In genomic region chr4:47435566-47436360, GRCm38 (mm10) we compare ENCODE assay signal across 12 mouse cellular contexts. TPM values are rescaled to one million over a fixed set of nuclear protein-coding genes. Genes with fewer than 3 reads are reported as not detected.
DNase-seq lines count a peak whose midpoint lies in the region; ATAC-seq lines count a peak whose summit lies in the region.
"Had no signal": no experiment of that assay in that cellular context is flagged by ENCODE, and none has a peak within 500 bp of the region (broad histone marks: within the 10 kb centered on the region; RNA-seq: fewer than 3 reads in every experiment).

No protein-coding gene starts in this region.

- H3K27ac ChIP-seq in limb, embryonic 11.5 days (replicated peaks; ENCODE audit: low read depth, low read length): no peak overlapping the region
- H3K27ac ChIP-seq in limb, embryonic 10.5 days: no peak overlapping the region
- no peak overlapping the region; the same call in 1 of the 2 replicates for H3K27ac ChIP-seq in hindbrain, embryonic 14.5 days
- H3K27ac ChIP-seq in neural tube, embryonic 13.5 days (replicated peaks): peak overlapping the region; percentile 39

- WGBS in limb, embryonic 11.5 days: 40% methylated on average over 28 of the region's 28 CpGs
- WGBS in limb, embryonic 10.5 days: 48% methylated on average over 28 of the region's 28 CpGs
- WGBS in hindbrain, embryonic 14.5 days: 57% methylated on average over 28 of the region's 28 CpGs
- WGBS in neural tube, embryonic 13.5 days: 42% methylated on average over 28 of the region's 28 CpGs

- peaks cover 2% of the 10 kb centered on the region; the same call in 1 of the 2 replicates for H3K27me3 ChIP-seq in limb, embryonic 11.5 days (ENCODE audit: control insufficient read depth, insufficient read depth, low read length)
- H3K27me3 ChIP-seq in limb, embryonic 10.5 days (ENCODE audit: low read depth, poor library complexity, severe bottlenecking): peaks cover 55% of the 10 kb centered on the region
- no peaks in the 10 kb centered on the region for H3K27me3 ChIP-seq in hindbrain, embryonic 14.5 days (ENCODE audit: control insufficient read depth, insufficient read depth, low read length)
- peaks cover 4% of the 10 kb centered on the region; the same call in 1 of the 2 replicates for H3K27me3 ChIP-seq in neural tube, embryonic 13.5 days

- H3K9me3 ChIP-seq in limb, embryonic 11.5 days (ENCODE audit: control insufficient read depth, low read length): no peaks in the 10 kb centered on the region
- no peaks in the 10 kb centered on the region for H3K9me3 ChIP-seq in limb, embryonic 10.5 days (replicated peaks)
- no peaks in the 10 kb centered on the region for H3K9me3 ChIP-seq in hindbrain, embryonic 14.5 days (ENCODE audit: control insufficient read depth, low read length)
- no peaks in the 10 kb centered on the region for H3K9me3 ChIP-seq in neural tube, embryonic 13.5 days
- H3K9me3 ChIP-seq: megakaryocyte, embryonic 14.5 days had no signal

- no peak for ATAC-seq in limb, embryonic 11.5 days (ENCODE audit: insufficient number of reproducible peaks, low FRiP score, low TSS enrichment, low read depth)
- no peak for ATAC-seq in hindbrain, embryonic 14.5 days (ENCODE audit: low FRiP score)
- no peak for ATAC-seq in neural tube, embryonic 13.5 days (ENCODE audit: low read depth)

- no peak overlapping the region for H3K9ac ChIP-seq in limb, embryonic 11.5 days (ENCODE audit: low read length)
- H3K9ac ChIP-seq in hindbrain, embryonic 14.5 days: no peak overlapping the region
- H3K9ac ChIP-seq in neural tube, embryonic 13.5 days: no peak overlapping the region

- peaks cover 4% of the 10 kb centered on the region; the same call in 1 of the 2 replicates for H3K4me1 ChIP-seq in limb, embryonic 11.5 days (ENCODE audit: control insufficient read depth, insufficient read depth, low read length)
- peaks cover 32% of the 10 kb centered on the region for H3K4me1 ChIP-seq in limb, embryonic 10.5 days
- H3K4me1 ChIP-seq in hindbrain, embryonic 14.5 days (replicated peaks; ENCODE audit: control insufficient read depth, insufficient read depth, low read length): peaks cover 19% of the 10 kb centered on the region
- peaks cover 62% of the 10 kb centered on the region for H3K4me1 ChIP-seq in neural tube, embryonic 13.5 days (replicated peaks)

- H3K4me2 ChIP-seq in limb, embryonic 11.5 days (ENCODE audit: low read depth, severe bottlenecking): no peak overlapping the region
- peak overlapping the region; percentile 2; the same call in 1 of the 2 replicates for H3K4me2 ChIP-seq in hindbrain, embryonic 14.5 days (replicated peaks)
- H3K4me2 ChIP-seq in neural tube, embryonic 13.5 days: 0 out of 2 replicates have a peak overlapping the region, but pooled peaks have one; percentile 0

- no peak overlapping the region for H3K4me3 ChIP-seq in limb, embryonic 11.5 days (ENCODE audit: low read depth, low read length)
- no peak overlapping the region for H3K4me3 ChIP-seq in limb, embryonic 10.5 days
- H3K4me3 ChIP-seq in hindbrain, embryonic 14.5 days (replicated peaks; ENCODE audit: low read length): no peak overlapping the region
- H3K4me3 ChIP-seq in neural tube, embryonic 13.5 days: no peak overlapping the region
- H3K4me3 ChIP-seq: megakaryocyte, embryonic 14.5 days had no signal

- peak; percentile 19 to 48 for DNase-seq in adrenal gland, adult (ENCODE audit: inconsistent age in 2 of 2, low spot score in 1 of 2)
- no peak for DNase-seq in adrenal gland, postnatal 4 days (ENCODE audit: low spot score in 2 of 2)
- peak; percentile 20 for DNase-seq in limb, embryonic 11.5 days (ENCODE audit: low spot score)
- no peak for DNase-seq in limb, embryonic 10.5 days (ENCODE audit: low spot score)
- no peak for DNase-seq in hindbrain, embryonic 14.5 days (ENCODE audit: low spot score)
- DNase-seq in gastrocnemius, postnatal 25 days: no peak
- DNase-seq in cerebellum, adult 8-10 months: no peak
- DNase-seq: cerebellum, adult 11-12 months; kidney, postnatal 14 days; retina, postnatal 1 day had no signal

- no peaks in the 10 kb centered on the region for H3K36me3 ChIP-seq in limb, embryonic 11.5 days (ENCODE audit: control insufficient read depth, insufficient read depth, low read length)
- H3K36me3 ChIP-seq in limb, embryonic 10.5 days: no peaks in the 10 kb centered on the region
- no peaks in the 10 kb centered on the region for H3K36me3 ChIP-seq in hindbrain, embryonic 14.5 days (replicated peaks; ENCODE audit: control insufficient read depth, insufficient read depth)
- no peaks in the 10 kb centered on the region for H3K36me3 ChIP-seq in neural tube, embryonic 13.5 days

RNA-seq across cellular contexts. Expression of gene Alg2, which starts 38.4 kb away (rescaled TPM):
- total RNA-seq in adrenal gland, postnatal 4 days (2021): 100 to 1,000 TPM; 101 to 104 TPM
- polyA plus RNA-seq in limb, embryonic 11.5 days (2014; fragmentation: Nextera tagmentation; extraction: Ambion mirVana): 92.2 and 98.7 TPM in 2 replicates
- 76.8 and 92.2 TPM in 2 replicates for polyA plus RNA-seq in limb, embryonic 10.5 days (2016; fragmentation: Nextera tagmentation; extraction: Ambion mirVana)
- 370 and 390 TPM in 2 replicates for polyA plus RNA-seq in hindbrain, embryonic 14.5 days (2014; fragmentation: Nextera tagmentation; extraction: Ambion mirVana)
- 285 and 310 TPM in 2 replicates for polyA plus RNA-seq in neural tube, embryonic 13.5 days (2015; fragmentation: Nextera tagmentation; extraction: Ambion mirVana)
- 1 to 10 TPM; 9.3 to 9.6 TPM for total RNA-seq in gastrocnemius, postnatal 25 days (2021)

RNA-seq across cellular contexts. Expression of gene Sec61b, which starts 38.7 kb away (rescaled TPM):
- total RNA-seq in adrenal gland, postnatal 4 days (2021): 100 to 1,000 TPM; 185 to 190 TPM
- 459 and 468 TPM in 2 replicates for polyA plus RNA-seq in limb, embryonic 11.5 days (2014; fragmentation: Nextera tagmentation; extraction: Ambion mirVana)
- 412 and 434 TPM in 2 replicates for polyA plus RNA-seq in limb, embryonic 10.5 days (2016; fragmentation: Nextera tagmentation; extraction: Ambion mirVana)
- polyA plus RNA-seq in hindbrain, embryonic 14.5 days (2014; fragmentation: Nextera tagmentation; extraction: Ambion mirVana): 247 and 266 TPM in 2 replicates
- polyA plus RNA-seq in neural tube, embryonic 13.5 days (2015; fragmentation: Nextera tagmentation; extraction: Ambion mirVana): 253 and 291 TPM in 2 replicates
- total RNA-seq in gastrocnemius, postnatal 25 days (2021): 10 to 100 TPM; 37.4 to 39.0 TPM

Comparison
In these comparisons a context has a peak if more than half of its experiments do, and no peak if none do; other contexts are left out.
1. DNase-seq: peak in adrenal gland, adult (2 of 2) and limb, embryonic 11.5 days (single experiment); none in adrenal gland, postnatal 4 days (0 of 2), limb, embryonic 10.5 days (single experiment), hindbrain, embryonic 14.5 days (single experiment), gastrocnemius, postnatal 25 days (single experiment) and cerebellum, adult 8-10 months (single experiment).